Mouse (Mus musculus) small intestine, adult 2 months (tissue): ENCODE results near the gene 1600014C23Rik. TPM values are rescaled to one million over a fixed set of nuclear protein-coding genes. Genes with fewer than 3 reads are reported as not detected.

Experiments
- H3K27ac ChIP-seq: fragments of 200-500 bp; 2 replicates; pipeline ENCODE4 v1.5.1; 2012; ENCODE audit warnings: low read depth, low read length, control low read depth, inconsistent platforms; ENCODE audit not compliant: insufficient read depth
- H3K27me3 ChIP-seq: fragments of 200-500 bp; 2 replicates; pipeline ENCODE4 v1.6.1; 2012; ENCODE audit warnings: mild to moderate bottlenecking, moderate library complexity, low read length, inconsistent platforms; ENCODE audit not compliant: control insufficient read depth, insufficient read depth
- H3K36me3 ChIP-seq: fragments of 200-500 bp; 2 replicates; pipeline ENCODE4 v1.6.1; 2012; ENCODE audit warnings: mild to moderate bottlenecking, low read length, control low read depth, inconsistent platforms; ENCODE audit not compliant: control insufficient read depth, insufficient read depth
- H3K4me1 ChIP-seq: fragments of 200-500 bp; 2 replicates; pipeline ENCODE4 v1.6.1; 2012; ENCODE audit warnings: low read length, inconsistent platforms, mixed read lengths; ENCODE audit not compliant: control insufficient read depth, insufficient read depth, insufficient read length
- H3K4me3 ChIP-seq: fragments of 200-500 bp; 2 replicates; pipeline ENCODE4 v1.5.1; 2012; ENCODE audit warnings: low read depth, mild to moderate bottlenecking, control low read depth, inconsistent platforms, low read length, moderate library complexity
- CTCF ChIP-seq: fragments of 200-500 bp; IDR thresholded peaks from 2 replicates; pipeline ENCODE4 v1.5.1; 2012; ENCODE audit warnings: low read depth, mild to moderate bottlenecking, control low read depth, inconsistent platforms, low read length, moderate library complexity, mixed read lengths; ENCODE audit not compliant: insufficient replicate concordance, insufficient read length; ENCODE audit errors: extremely low read depth
- POLR2A ChIP-seq: fragments of 200-500 bp; IDR thresholded peaks from 2 replicates; pipeline ENCODE4 v1.6.1; 2012; ENCODE audit warnings: low read depth, mild to moderate bottlenecking, control low read depth, inconsistent platforms, low read length, moderate library complexity
- WGBS: fragments of 180-500 bp; shearing (Covaris S2); methylation state at CpG from one replicate; pipeline ENCODE4 v1.1.7; 2018; 5-methylcytosine and 5-hydroxymethylcytosine counted together
- polyA plus RNA-seq: library from polyadenylated mRNA; depleted of rRNA; stranded (reverse); fragments of >200 nt; gene quantifications from 2 replicates; pipeline ENCODE4 v1.2.3, GENCODE M21; 2012

Gene 1600014C23Rik
- polyA plus RNA-seq, 1 experiment, result not detected

DNA sequence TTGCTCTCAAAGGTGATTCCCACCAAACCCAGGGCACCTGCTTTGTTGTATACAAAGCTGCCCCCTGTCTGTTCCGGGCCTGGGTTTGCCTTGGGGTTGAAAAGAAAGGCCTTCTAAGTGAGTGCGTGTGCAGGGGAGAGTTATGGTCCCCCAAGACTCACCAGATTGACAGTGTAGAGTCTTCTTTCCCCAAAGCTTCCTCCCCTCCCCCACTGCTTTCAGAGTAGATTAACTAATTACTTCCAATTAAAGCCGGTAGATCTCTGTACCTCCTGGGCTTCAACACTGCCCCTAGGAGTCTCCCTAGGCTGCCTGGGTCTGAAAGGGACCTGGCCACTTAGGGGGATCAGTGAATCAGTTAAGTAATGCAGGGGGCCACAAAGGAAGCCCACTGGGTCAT lies 689 bp upstream of the 1600014C23Rik start:
- H3K27ac ChIP-seq, result no peak overlapping the region

DNA sequence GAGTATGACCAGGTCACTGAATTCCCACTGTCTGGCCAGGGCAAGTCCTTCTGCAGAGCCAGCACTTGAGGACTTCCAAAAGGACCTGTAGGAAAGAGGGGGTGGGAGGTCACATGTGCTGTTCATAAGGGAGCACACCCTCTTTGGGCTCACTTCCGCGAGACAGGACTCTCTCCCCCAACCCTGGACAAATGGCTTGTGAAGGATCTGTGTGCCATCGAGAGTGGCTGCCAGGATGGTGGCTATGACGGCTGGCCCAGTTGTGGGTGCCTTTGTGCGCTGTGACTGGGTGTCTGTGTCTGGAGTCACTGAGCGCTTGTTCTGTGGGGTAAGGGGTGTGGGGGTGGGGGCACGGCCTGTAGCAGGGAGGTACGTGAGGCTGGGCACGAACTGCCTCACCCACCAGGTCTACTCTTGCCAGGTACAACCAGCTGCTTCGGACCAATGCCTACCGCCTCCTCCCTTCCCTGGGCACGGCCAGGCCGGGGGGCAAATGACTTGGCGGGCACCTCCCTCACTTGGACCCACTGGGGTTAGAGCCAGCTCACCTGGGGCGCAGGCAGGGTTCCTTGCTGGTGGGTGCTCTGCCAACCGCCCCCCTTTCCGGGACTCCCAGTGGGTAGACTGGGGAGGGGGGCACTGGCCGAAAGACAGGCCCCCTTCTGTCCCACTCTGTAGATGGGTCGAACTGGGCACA lies 458 bp downstream of the 1600014C23Rik start:
- H3K36me3 ChIP-seq, result no peaks in the 10 kb centered on the region
- H3K4me1 ChIP-seq, result peaks cover 18% of the 10 kb centered on the region
- H3K27ac ChIP-seq, result no peak overlapping the region
- no peaks in the 10 kb centered on the region; the same call in 1 of the 2 replicates for H3K27me3 ChIP-seq
- TF ChIP-seq POLR2A (no peak), CTCF (no peak)
- 84% methylated on average over 19 of the region's 19 CpGs for WGBS
- no peak overlapping the region for H3K4me3 ChIP-seq

More for the DNA sequence above, 689 bp upstream of the 1600014C23Rik start:
- TF ChIP-seq CTCF (no peak), POLR2A (no peak)
- H3K27me3 ChIP-seq, result no peaks in the 10 kb centered on the region; the same call in 1 of the 2 replicates
- 65% methylated on average over 3 of the region's 3 CpGs for WGBS
- H3K36me3 ChIP-seq, result no peaks in the 10 kb centered on the region
- H3K4me3 ChIP-seq, result no peak overlapping the region
- peaks cover 18% of the 10 kb centered on the region for H3K4me1 ChIP-seq

DNA sequence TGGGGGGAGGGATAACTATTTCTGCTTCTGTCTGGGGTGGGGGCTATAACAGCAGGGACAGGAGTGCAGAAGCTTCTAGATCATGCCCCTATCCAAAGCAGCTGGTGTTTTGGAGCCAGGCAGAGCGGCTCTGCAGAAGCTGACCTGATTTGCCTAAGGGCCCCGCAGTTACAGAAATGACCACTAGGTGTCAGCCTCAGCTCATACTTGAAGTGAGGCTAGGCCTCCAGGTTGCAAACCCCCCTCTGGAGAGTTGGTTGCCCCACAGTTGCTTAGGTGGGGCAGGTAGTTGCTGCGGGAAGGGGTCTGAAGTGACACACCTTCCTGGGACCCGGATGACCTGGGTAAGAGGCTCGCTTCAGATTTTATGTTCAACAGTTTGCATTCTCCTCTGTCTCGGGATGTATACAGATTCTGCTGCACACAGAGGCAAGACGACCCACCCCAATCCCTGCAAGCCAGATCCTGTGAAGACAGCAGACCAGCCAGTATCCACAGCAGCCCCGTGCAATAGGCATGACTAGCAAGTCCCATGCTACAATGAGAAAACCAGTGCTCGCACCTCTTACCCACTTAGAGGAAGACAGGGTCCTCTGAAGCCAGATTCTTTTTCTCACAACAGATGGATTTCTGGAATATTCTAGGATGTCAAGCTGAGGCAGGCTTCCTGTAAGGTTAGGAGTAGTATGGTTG lies 2.3 kb downstream of the 1600014C23Rik start:
- Histone ChIP-seq H3K4me1 (peaks cover 20% of the 10 kb centered on the region), H3K4me3 (no peak overlapping the region), H3K36me3 (no peaks in the 10 kb centered on the region), H3K27me3 (no peaks in the 10 kb centered on the region; the same call in 1 of the 2 replicates), H3K27ac (no peak overlapping the region)
- 30% methylated on average over 9 of the region's 9 CpGs for WGBS
- peak; percentile 93; the same call in 1 of the 2 replicates for TF ChIP-seq CTCF
- TF ChIP-seq POLR2A, result no peak

DNA sequence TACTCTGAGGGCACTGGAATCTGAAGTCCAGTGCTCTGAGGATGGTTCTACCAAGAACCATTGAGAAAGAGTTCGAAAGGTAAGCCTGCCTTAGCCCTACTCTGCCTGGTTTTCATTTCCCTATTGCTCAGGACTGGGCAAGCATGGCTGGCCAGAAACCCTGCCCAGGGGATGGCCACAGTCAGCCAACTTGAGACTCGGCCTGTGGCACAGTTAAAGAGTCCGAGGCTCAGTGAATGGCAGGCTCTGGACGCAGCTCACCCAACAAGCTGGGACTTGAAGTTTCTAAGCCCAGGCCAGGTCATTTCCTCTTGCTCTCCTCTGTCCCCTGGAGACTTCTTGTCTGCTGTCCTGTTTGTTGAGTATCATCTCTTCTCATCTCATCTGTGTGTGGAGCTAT lies 2.9 kb downstream of the 1600014C23Rik start:
- WGBS, result 93% methylated on average over 4 of the region's 4 CpGs
- TF ChIP-seq POLR2A (no peak), CTCF (no peak)
- Histone ChIP-seq H3K27ac (no peak overlapping the region), H3K27me3 (no peaks in the 10 kb centered on the region; the same call in 1 of the 2 replicates), H3K4me1 (peaks cover 23% of the 10 kb centered on the region), H3K36me3 (no peaks in the 10 kb centered on the region), H3K4me3 (no peak overlapping the region)

DNA sequence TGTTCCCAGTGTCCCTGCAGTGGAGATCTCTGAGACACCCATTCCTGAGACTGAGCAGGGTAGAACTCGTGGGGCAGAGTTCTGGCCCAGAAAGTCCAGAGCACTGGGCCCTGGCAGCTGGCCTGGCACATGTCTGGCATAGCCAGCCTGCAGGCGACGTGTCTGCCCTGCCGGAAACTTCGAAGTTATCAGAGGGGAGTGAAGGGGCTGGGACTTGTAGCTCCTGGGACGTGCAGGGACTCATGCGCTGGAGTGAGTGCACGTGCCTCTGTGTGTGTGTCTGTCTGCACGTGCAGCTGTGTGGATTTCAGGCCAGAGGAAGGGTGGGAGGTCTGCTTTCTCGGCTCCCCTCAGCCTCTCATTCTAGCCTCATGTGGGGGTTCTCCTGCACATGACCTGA lies 4.3 kb downstream of the 1600014C23Rik start:
- no peak overlapping the region for H3K4me3 ChIP-seq
- peaks cover 14% of the 10 kb centered on the region for H3K4me1 ChIP-seq
- TF ChIP-seq CTCF (no peak), POLR2A (no peak)
- WGBS, result 84% methylated on average over 10 of the region's 10 CpGs
- H3K36me3 ChIP-seq, result no peaks in the 10 kb centered on the region
- no peak overlapping the region for H3K27ac ChIP-seq
- H3K27me3 ChIP-seq, result no peaks in the 10 kb centered on the region; the same call in 1 of the 2 replicates

DNA sequence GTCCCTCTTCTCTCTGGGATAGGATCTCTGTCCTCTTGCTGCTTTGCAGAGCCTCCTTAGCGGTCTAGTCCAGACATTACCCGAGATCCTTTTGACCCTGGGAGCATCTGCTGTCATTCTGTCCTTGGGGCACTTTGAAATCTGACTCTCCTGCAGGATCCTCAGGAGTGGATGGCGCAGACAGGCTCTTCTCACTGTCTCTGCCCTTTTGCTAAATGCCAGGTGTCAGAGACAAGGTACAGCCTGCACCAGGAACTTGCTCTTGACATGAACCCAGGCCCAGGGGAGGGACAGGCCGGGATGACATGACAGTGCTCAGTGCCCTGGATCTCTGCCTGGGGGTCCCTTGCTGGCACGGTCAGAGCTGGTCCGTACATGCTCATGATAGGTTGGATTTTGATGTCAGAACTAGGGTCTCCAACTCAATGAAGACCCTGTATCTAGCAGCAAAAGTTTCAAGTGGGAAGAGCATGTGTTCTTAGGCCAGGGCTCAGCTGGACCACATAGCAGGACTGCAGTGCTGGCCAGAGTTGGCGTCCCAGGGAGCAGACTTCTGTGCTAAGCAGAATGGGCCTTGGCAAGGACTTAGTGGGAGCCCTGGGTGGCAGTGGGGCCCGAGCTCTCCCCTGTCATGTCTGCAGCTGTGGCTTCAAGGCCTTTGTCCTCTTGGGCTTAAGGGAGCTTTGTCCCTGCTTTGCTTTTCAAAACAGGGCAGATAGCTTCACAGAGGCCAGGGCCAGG lies 5.5 kb downstream of the 1600014C23Rik start:
- Histone ChIP-seq H3K27ac (no peak overlapping the region), H3K36me3 (no peaks in the 10 kb centered on the region), H3K4me1 (peaks cover 11% of the 10 kb centered on the region), H3K4me3 (no peak overlapping the region), H3K27me3 (no peaks in the 10 kb centered on the region; the same call in 1 of the 2 replicates)
- WGBS, result 85% methylated on average over 8 of the region's 8 CpGs
- TF ChIP-seq POLR2A (no peak), CTCF (no peak)

DNA sequence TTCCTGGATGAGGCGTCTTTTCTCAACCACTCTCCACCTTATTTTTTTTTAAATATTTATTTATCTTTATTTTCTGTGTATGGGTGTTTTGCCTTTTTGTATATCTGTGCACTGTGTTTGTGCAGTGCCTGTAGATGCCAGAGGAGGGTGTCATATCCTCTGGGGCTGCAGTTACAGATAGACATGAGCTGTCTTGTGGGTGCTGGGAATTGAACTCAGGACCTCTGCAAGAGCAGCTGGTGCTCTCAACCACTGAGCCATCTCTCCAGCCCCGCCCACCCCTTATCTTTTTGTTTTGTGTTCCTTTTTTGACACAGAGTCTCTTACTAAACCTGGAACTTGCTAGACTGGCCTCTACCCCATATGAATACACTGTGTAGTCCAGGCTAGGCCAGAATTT lies 6.2 kb downstream of the 1600014C23Rik start:
- Histone ChIP-seq H3K4me3 (no peak overlapping the region), H3K4me1 (peaks cover 11% of the 10 kb centered on the region), H3K27me3 (no peaks in the 10 kb centered on the region), H3K36me3 (no peaks in the 10 kb centered on the region), H3K27ac (no peak overlapping the region)
- TF ChIP-seq CTCF (no peak), POLR2A (no peak)
- WGBS, result 86% methylated on average over 2 of the region's 2 CpGs
